Mouse (Mus musculus) hindbrain, embryonic 11.5 days (tissue): ENCODE measurements around the gene Cog1. TPM values are rescaled to one million over a fixed set of nuclear protein-coding genes. Genes with fewer than 3 reads are reported as not detected.
A peak's percentile ranks its signal among the peaks of the same experiment; 100 is the strongest.

Source experiments
- ATAC-seq: fragments of 200-750 bp; cut with Nextera tagmentation; 2 replicates; pipeline ENCODE4 v1.8.0; 2017; ENCODE audit warnings: mild to moderate bottlenecking, moderate TSS enrichment, moderate library complexity; ENCODE audit not compliant: low FRiP score
- DNase-seq: peaks from one replicate; pipeline ENCODE4 v3.0.0-alpha.2; 2015; ENCODE audit warnings: low spot score
- H3K27ac ChIP-seq: fragments of 300-500 bp; sonication (generic); 2 replicates; pipeline ENCODE4 v1.5.1; 2014; ENCODE audit warnings: mild to moderate bottlenecking, low read depth, low read length
- H3K27me3 ChIP-seq: fragments of 300-500 bp; sonication (generic); 2 replicates; pipeline ENCODE4 v1.6.1; 2014; ENCODE audit warnings: mild to moderate bottlenecking, low read length, moderate library complexity, mixed read lengths; ENCODE audit not compliant: control insufficient read depth, insufficient read depth
- H3K36me3 ChIP-seq: fragments of 300-500 bp; sonication (generic); 2 replicates; pipeline ENCODE4 v1.6.1; 2014; ENCODE audit warnings: mild to moderate bottlenecking, low read length, moderate library complexity, mixed read lengths; ENCODE audit not compliant: control insufficient read depth, insufficient read depth
- H3K4me1 ChIP-seq: fragments of 300-500 bp; sonication (generic); replicated peaks from 2 replicates; pipeline ENCODE4 v1.6.1; 2014; ENCODE audit warnings: low read length, mixed read lengths; ENCODE audit not compliant: control insufficient read depth, insufficient read depth
- H3K4me2 ChIP-seq: fragments of 300-500 bp; sonication (generic); replicated peaks from 2 replicates; pipeline ENCODE4 v1.6.1; 2014; ENCODE audit warnings: mild to moderate bottlenecking, low read depth, low read length
- H3K4me3 ChIP-seq: fragments of 300-500 bp; sonication (generic); 2 replicates; pipeline ENCODE4 v1.5.1; 2014; ENCODE audit warnings: low read depth, low read length
- H3K9ac ChIP-seq: fragments of 300-500 bp; sonication (generic); 2 replicates; pipeline ENCODE4 v1.6.1; 2014; ENCODE audit warnings: low read depth, low read length
- H3K9me3 ChIP-seq: fragments of 300-500 bp; sonication (generic); 2 replicates; pipeline ENCODE4 v1.6.1; 2016; ENCODE audit warnings: low read length; ENCODE audit not compliant: control insufficient read depth
- WGBS: fragments of 180-500 bp; shearing (Covaris S2); extraction: QIAGEN DNeasy Blood & Tissue Kit; methylation state at CpG from one replicate; pipeline ENCODE4 v1.1.7; 2014; 5-methylcytosine and 5-hydroxymethylcytosine counted together
- polyA plus RNA-seq: library from polyadenylated mRNA; unstranded; fragments of >200 nt; fragmentation: Nextera tagmentation; extraction: Ambion mirVana; gene quantifications from 2 replicates; pipeline ENCODE4 v1.2.1, GENCODE M21; 2014

Gene Cog1
- polyA plus RNA-seq, 1 experiment from 2014 or later: 37.6 TPM

GRCm38 (mm10) chr11:113687031-113687430, 38.1 kb downstream of the Cog1 start:
- DNase-seq (peak; percentile 67), ATAC-seq (0 out of 2 replicates have a peak, but pooled peaks have one; percentile 12)
- 39% methylated on average over 2 of the region's 2 CpGs for WGBS
- Histone ChIP-seq H3K27me3 (no peaks in the 10 kb centered on the region), H3K36me3 (peaks cover 10% of the 10 kb centered on the region; the same call in 1 of the 2 replicates), H3K4me2 (no peak overlapping the region), H3K9me3 (no peaks in the 10 kb centered on the region), H3K27ac (peak overlapping the region; percentile 67), H3K4me1 (peaks cover 2% of the 10 kb centered on the region; the same call in 1 of the 2 replicates), H3K4me3 (no peak overlapping the region), H3K9ac (peak overlapping the region; percentile 12; the same call in 1 of the 2 replicates)

GRCm38 (mm10) chr11:113690506-113690905, 41.5 kb downstream of the Cog1 start:
- no peak overlapping the region for H3K4me3 ChIP-seq
- ATAC-seq (no peak), DNase-seq (no peak)
- no peak overlapping the region for H3K9ac ChIP-seq
- H3K4me1 ChIP-seq: 0 out of 2 replicates have a peak, but pooled peaks cover 2% of the 10 kb centered on the region
- WGBS: 93% methylated on average over 12 of the region's 12 CpGs
- no peaks in the 10 kb centered on the region for H3K9me3 ChIP-seq
- H3K4me2 ChIP-seq: no peak overlapping the region
- no peaks in the 10 kb centered on the region for H3K27me3 ChIP-seq
- peaks cover 16% of the 10 kb centered on the region for H3K36me3 ChIP-seq
- no peak overlapping the region for H3K27ac ChIP-seq

- WGBS: 88% methylated on average over 5 of the region's 5 CpGs
- DNase-seq (no peak), ATAC-seq (no peak)
- Histone ChIP-seq H3K27me3 (no peaks in the 10 kb centered on the region), H3K27ac (no peak overlapping the region), H3K4me2 (no peak overlapping the region), H3K36me3 (peaks cover 18% of the 10 kb centered on the region), H3K9me3 (no peaks in the 10 kb centered on the region), H3K4me3 (no peak overlapping the region), H3K9ac (no peak overlapping the region), H3K4me1 (0 out of 2 replicates have a peak, but pooled peaks cover 2% of the 10 kb centered on the region)
These were observed 42.3 kb downstream of the Cog1 start for GRCm38 (mm10) chr11:113691318-113691717.

DNA sequence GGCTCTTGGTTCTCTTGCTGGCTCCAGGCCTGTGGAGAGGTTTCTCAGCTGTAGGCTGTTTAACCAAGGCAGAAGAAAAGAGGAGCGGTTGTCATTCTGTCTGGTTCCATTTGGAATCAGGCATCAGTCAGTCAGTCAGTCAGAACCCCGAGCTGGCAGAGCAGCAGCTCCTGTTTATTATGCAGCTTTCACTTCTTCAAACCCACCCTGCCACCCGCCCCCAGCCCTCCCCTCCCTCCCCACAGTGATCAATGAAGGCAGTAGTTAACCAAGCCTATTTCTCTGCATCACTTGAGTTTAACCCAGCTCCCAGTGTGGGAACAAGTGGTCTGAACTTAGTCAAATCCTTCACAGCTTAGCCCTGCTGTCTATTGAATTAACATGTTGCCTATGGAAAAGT, 42.9 kb downstream of the Cog1 start:
- H3K27me3 ChIP-seq: no peaks in the 10 kb centered on the region
- 66% methylated on average over 3 of the region's 3 CpGs for WGBS
- H3K9me3 ChIP-seq: no peaks in the 10 kb centered on the region
- ATAC-seq: no peak
- no peak for DNase-seq
- H3K36me3 ChIP-seq: peaks cover 18% of the 10 kb centered on the region
- no peak overlapping the region for H3K4me3 ChIP-seq
- no peak overlapping the region for H3K9ac ChIP-seq
- no peak overlapping the region for H3K27ac ChIP-seq
- no peak overlapping the region for H3K4me2 ChIP-seq
- H3K4me1 ChIP-seq: 0 out of 2 replicates have a peak, but pooled peaks cover under 1% of the 10 kb centered on the region

DNA sequence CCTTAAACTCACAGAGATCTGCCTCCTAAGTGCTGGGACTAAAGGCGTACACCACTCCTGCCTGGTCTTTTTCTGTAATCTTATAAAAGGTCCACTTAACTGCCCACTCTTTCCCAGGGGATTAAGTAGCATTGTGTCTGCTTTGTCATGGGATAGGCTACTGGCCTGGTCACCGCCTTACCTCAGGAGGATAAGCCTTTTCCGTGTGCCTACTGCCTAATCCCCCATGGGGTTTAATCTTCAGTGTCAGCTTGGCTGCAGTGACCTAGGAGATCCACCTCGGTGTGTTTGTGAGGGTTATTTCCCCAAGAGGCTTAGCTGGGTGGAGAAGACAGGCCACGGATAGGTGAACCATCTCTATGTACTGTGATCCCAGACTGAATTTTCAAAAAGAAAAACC, 48.6 kb downstream of the Cog1 start:
- H3K9me3 ChIP-seq: no peaks in the 10 kb centered on the region
- 82% methylated on average over 5 of the region's 5 CpGs for WGBS
- no peak for DNase-seq
- no peaks in the 10 kb centered on the region for H3K4me1 ChIP-seq
- no peak overlapping the region for H3K4me3 ChIP-seq
- no peak overlapping the region for H3K9ac ChIP-seq
- no peak for ATAC-seq
- no peak overlapping the region for H3K4me2 ChIP-seq
- no peaks in the 10 kb centered on the region for H3K27me3 ChIP-seq
- H3K27ac ChIP-seq: no peak overlapping the region
- peaks cover 8% of the 10 kb centered on the region for H3K36me3 ChIP-seq

DNA sequence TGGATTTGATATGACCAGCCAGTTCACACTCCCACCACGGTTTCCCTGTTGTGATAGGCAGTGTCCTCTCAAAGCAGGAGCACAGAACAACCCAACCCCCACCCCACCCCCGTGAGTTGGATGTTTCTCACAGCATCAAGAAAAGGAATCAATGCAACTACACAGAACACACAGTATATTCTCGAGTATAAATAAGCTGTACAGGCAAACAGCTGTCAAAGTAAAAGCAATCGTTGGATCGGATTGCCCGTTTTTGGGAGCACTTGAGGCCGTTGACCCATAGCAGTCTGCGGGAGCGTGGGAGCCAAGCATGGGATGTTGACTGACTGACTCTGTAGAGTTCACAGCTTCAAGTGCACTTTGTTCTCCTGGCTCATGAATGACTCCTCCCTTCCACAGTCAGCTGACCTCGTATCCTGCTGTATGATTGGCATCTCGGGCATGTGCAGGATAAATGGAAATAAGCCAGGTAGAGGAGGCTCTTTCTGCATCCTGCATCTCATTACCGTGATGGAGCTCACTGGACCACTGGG, 49.1 kb downstream of the Cog1 start:
- no peaks in the 10 kb centered on the region for H3K27me3 ChIP-seq
- H3K4me3 ChIP-seq: no peak overlapping the region
- no peak overlapping the region for H3K27ac ChIP-seq
- peaks cover 8% of the 10 kb centered on the region for H3K36me3 ChIP-seq
- DNase-seq (no peak), ATAC-seq (no peak)
- no peak overlapping the region for H3K9ac ChIP-seq
- 82% methylated on average over 12 of the region's 12 CpGs for WGBS
- H3K4me2 ChIP-seq: no peak overlapping the region
- H3K4me1 ChIP-seq: no peaks in the 10 kb centered on the region
- H3K9me3 ChIP-seq: no peaks in the 10 kb centered on the region

- DNase-seq: no peak
- H3K27me3 ChIP-seq: no peaks in the 10 kb centered on the region
These were observed 50.7 kb downstream of the Cog1 start for GRCm38 (mm10) chr11:113699643-113700042.

DNA sequence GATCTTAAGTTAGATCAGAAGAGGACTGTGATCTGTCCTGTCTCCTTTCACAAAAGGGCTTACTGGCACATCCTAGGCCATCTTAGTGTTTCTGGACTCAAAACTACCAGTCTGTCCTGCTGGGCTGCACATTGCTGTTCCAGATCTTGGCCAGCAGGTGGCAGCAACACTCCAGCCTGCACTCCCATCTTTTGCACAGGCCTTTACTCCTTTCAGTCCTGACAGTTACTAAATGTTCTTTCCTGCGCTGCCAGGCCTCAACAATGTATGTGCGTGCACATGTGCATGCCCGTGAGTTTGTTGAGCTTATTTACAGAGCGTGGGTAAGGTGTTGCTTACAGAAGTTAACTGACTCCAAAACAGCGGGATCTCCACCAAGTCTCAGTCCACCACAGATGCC, 54.8 kb downstream of the Cog1 start:
- Histone ChIP-seq H3K9me3 (no peaks in the 10 kb centered on the region), H3K27ac (no peak overlapping the region), H3K4me3 (no peak overlapping the region), H3K36me3 (no peaks in the 10 kb centered on the region), H3K27me3 (peaks cover 1% of the 10 kb centered on the region), H3K4me2 (no peak overlapping the region), H3K9ac (no peak overlapping the region), H3K4me1 (no peaks in the 10 kb centered on the region)
- DNase-seq (peak; percentile 85), ATAC-seq (peak; percentile 70)
- 41% methylated on average over 5 of the region's 5 CpGs for WGBS

More at GRCm38 (mm10) chr11:113699643-113700042, 50.7 kb downstream of the Cog1 start:
- Histone ChIP-seq H3K4me3 (no peak overlapping the region), H3K36me3 (peaks cover 8% of the 10 kb centered on the region), H3K9me3 (no peaks in the 10 kb centered on the region), H3K27ac (no peak overlapping the region), H3K9ac (no peak overlapping the region), H3K4me1 (no peaks in the 10 kb centered on the region), H3K4me2 (no peak overlapping the region)
- 88% methylated on average over 7 of the region's 7 CpGs for WGBS
- no peak for ATAC-seq

DNA sequence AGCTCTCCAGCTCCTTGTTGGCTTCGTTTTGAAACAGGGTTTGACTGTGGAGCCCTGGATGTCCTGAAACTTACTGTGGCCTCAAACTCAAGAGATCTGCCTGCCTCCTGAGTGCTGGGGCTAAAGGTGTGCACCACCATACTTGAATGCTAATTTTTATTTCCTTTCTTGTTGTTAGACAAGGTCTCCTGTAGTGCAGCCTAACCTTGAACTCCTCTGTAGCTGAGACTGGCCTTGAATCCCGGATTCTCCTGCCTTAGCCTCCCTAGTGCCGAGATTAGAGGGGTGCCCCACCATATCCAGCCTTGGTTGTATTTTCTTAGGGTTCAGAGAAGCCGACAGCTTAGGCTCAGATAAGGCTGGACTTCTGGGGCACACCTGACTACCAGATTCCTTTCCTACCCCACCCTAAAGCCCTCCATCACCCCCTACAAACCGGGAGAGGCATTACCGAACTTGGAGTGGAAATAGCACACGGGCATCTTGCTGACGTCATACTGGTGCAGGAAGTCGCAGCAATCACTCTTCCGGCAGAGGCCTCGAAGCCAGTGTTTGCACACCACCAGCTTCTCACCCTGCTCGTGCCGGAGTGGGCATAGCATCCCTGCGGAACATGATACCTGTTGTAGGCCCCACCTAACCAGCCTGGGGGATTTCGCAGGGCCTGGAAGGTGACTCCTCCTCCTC, 57.1 kb downstream of the Cog1 start:
- H3K9me3 ChIP-seq: no peaks in the 10 kb centered on the region
- no peaks in the 10 kb centered on the region for H3K36me3 ChIP-seq
- 89% methylated on average over 15 of the region's 15 CpGs for WGBS
- no peak overlapping the region for H3K9ac ChIP-seq
- ATAC-seq: no peak
- no peak overlapping the region for H3K4me3 ChIP-seq
- DNase-seq: no peak
- H3K27me3 ChIP-seq: peaks cover 5% of the 10 kb centered on the region
- peaks cover 18% of the 10 kb centered on the region for H3K4me1 ChIP-seq
- H3K4me2 ChIP-seq: no peak overlapping the region
- no peak overlapping the region for H3K27ac ChIP-seq
